Mouse (Mus musculus) CH12.LX (cell line): Measurements from ENCODE around the gene Arrb2. TPM values are rescaled to one million over a fixed set of nuclear protein-coding genes. Genes with fewer than 3 reads are reported as not detected.

Experiments
- DNase-seq: peaks from one replicate; pipeline ENCODE4 v3.0.0-alpha.2; 2013; ENCODE audit errors: extremely low read depth
- H3K27ac ChIP-seq: 2 replicates; pipeline ENCODE4 v1.5.1; 2012; ENCODE audit warnings: low read depth, mild to moderate bottlenecking, control low read depth, moderate library complexity; ENCODE audit not compliant: insufficient read depth
- H3K27me3 ChIP-seq: replicated peaks from 2 replicates; pipeline ENCODE3; 2012; ENCODE audit warnings: inconsistent platforms
- H3K36me3 ChIP-seq, 2 experiments: replicated peaks in 1 of 2; 2 replicates each; pipeline versions ENCODE3 to v1.6.1; 2012; ENCODE audit warnings: inconsistent platforms in 1 of 2, low read length in 1 of 2, mild to moderate bottlenecking in 1 of 2, mixed read lengths in 1 of 2, moderate library complexity in 1 of 2; ENCODE audit not compliant: control insufficient read depth in 1 of 2, insufficient read depth in 1 of 2
- H3K4me1 ChIP-seq, 2 experiments: 2 replicates each; pipeline ENCODE4 v1.6.1; 2012; ENCODE audit warnings: inconsistent platforms in 1 of 2, moderate library complexity in 1 of 2; ENCODE audit not compliant: insufficient read depth in 2 of 2, control insufficient read depth in 1 of 2
- H3K4me2 ChIP-seq: 2 replicates; pipeline ENCODE4 v1.6.1; 2012; ENCODE audit warnings: low read depth, mild to moderate bottlenecking, control low read depth; ENCODE audit not compliant: poor library complexity, insufficient read depth, severe bottlenecking
- H3K4me3 ChIP-seq, 3 experiments: fragments of 150-350 bp in 1 of 3; sonication (generic) in 1 of 3; replicated peaks in 1 of 3; 2 replicates each; pipeline versions ENCODE3 to v1.5.1; 2011 to 2012; ENCODE audit warnings: low read depth in 2 of 3, low read length in 2 of 3, mild to moderate bottlenecking in 2 of 3, moderate library complexity in 2 of 3, control low read depth in 1 of 3, improper control_type of control experiment in 1 of 3, inconsistent platforms in 1 of 3, mixed read lengths in 1 of 3; ENCODE audit not compliant: poor library complexity in 1 of 3
- H3K79me2 ChIP-seq: replicated peaks from 2 replicates; pipeline ENCODE4 v1.6.1; 2012; ENCODE audit warnings: mild to moderate bottlenecking, moderate library complexity; ENCODE audit not compliant: control insufficient read depth, poor library complexity, insufficient read depth, severe bottlenecking; ENCODE audit errors: extremely low read depth
- H3K9ac ChIP-seq: 2 replicates; pipeline ENCODE4 v1.6.1; 2012; ENCODE audit warnings: low read depth, mild to moderate bottlenecking, control low read depth, moderate library complexity; ENCODE audit not compliant: insufficient read depth
- H3K9me3 ChIP-seq: replicated peaks from 2 replicates; pipeline ENCODE3; 2012; ENCODE audit warnings: low read length, inconsistent platforms, mixed read lengths
- CHD1 ChIP-seq: IDR thresholded peaks from 2 replicates; pipeline ENCODE4 v1.6.1; 2012; ENCODE audit warnings: low read depth, low read length, improper control_type of control experiment, inconsistent platforms
- CHD2 ChIP-seq: IDR thresholded peaks from 2 replicates; pipeline ENCODE4 v1.6.1; 2011; ENCODE audit warnings: low read length, improper control_type of control experiment
- CTCF ChIP-seq, 2 experiments: IDR thresholded peaks in 1 of 2; conservative IDR thresholded peaks in 1 of 2; 2 replicates each; pipeline ENCODE4 v1.5.1; 2011 to 2012; ENCODE audit warnings: low read depth in 2 of 2, low read length in 2 of 2, improper control_type of control experiment in 1 of 2, inconsistent platforms in 1 of 2, mild to moderate bottlenecking in 1 of 2, moderate library complexity in 1 of 2
- E2F4 ChIP-seq: IDR thresholded peaks from 2 replicates; pipeline ENCODE4 v1.6.1; 2011; ENCODE audit warnings: low read depth, low read length, improper control_type of control experiment; ENCODE audit not compliant: insufficient replicate concordance
- ETS1 ChIP-seq: conservative IDR thresholded peaks from 2 replicates; pipeline ENCODE4 v1.6.1; 2012; ENCODE audit warnings: low read depth, mild to moderate bottlenecking, inconsistent platforms, low read length, improper control_type of control experiment, moderate library complexity
- GABPA ChIP-seq: IDR thresholded peaks from 2 replicates; pipeline ENCODE4 v1.6.1; 2012; ENCODE audit warnings: low read depth, low read length, improper control_type of control experiment, inconsistent platforms; ENCODE audit not compliant: insufficient replicate concordance
- JUN ChIP-seq: IDR thresholded peaks from 2 replicates; pipeline ENCODE4 v1.6.1; 2011; ENCODE audit warnings: low read depth, mild to moderate bottlenecking, low read length, improper control_type of control experiment, moderate library complexity; ENCODE audit not compliant: insufficient read depth
- KAT2A ChIP-seq: IDR thresholded peaks from 2 replicates; pipeline ENCODE4 v1.6.1; 2012; ENCODE audit warnings: low read length, improper control_type of control experiment, inconsistent platforms; ENCODE audit not compliant: insufficient replicate concordance
- MAFK ChIP-seq: IDR thresholded peaks from 2 replicates; pipeline ENCODE4 v1.6.1; 2011; ENCODE audit warnings: low read length, improper control_type of control experiment; ENCODE audit not compliant: insufficient replicate concordance
- MAZ ChIP-seq: IDR thresholded peaks from 2 replicates; pipeline ENCODE4 v1.6.1; 2012; ENCODE audit warnings: low read depth, mild to moderate bottlenecking, inconsistent platforms, low read length, improper control_type of control experiment, moderate library complexity
- MXI1 ChIP-seq: IDR thresholded peaks from 2 replicates; pipeline ENCODE4 v1.6.1; 2011; ENCODE audit warnings: mild to moderate bottlenecking, low read depth, low read length, improper control_type of control experiment
- MYC ChIP-seq: IDR thresholded peaks from 2 replicates; pipeline ENCODE4 v1.6.1; 2011; ENCODE audit warnings: low read depth, mild to moderate bottlenecking, improper control_type of control experiment, low read length
- POLR2AphosphoS2 ChIP-seq: IDR thresholded peaks from 2 replicates; pipeline ENCODE4 v1.6.1; 2011; ENCODE audit warnings: low read depth, low read length, improper control_type of control experiment
- SIN3A ChIP-seq: IDR thresholded peaks from 2 replicates; pipeline ENCODE4 v1.6.1; 2012; ENCODE audit warnings: low read length, improper control_type of control experiment, inconsistent platforms
- USF1 ChIP-seq: IDR thresholded peaks from 2 replicates; pipeline ENCODE4 v1.6.1; 2014; ENCODE audit warnings: low read depth, mild to moderate bottlenecking, inconsistent platforms, low read length, improper control_type of control experiment
- USF2 ChIP-seq: conservative IDR thresholded peaks from 2 replicates; pipeline ENCODE4 v1.6.1; 2011; ENCODE audit warnings: low read depth, low read length, improper control_type of control experiment
- ZC3H11A ChIP-seq: IDR thresholded peaks from 2 replicates; pipeline ENCODE4 v1.6.1; 2012; ENCODE audit warnings: low read depth, mild to moderate bottlenecking, inconsistent platforms, low read length, improper control_type of control experiment
- dilution Hi-C: fragments of 300-500 bp; cut with MboI; formaldehyde crosslinking; loops from 2 replicates; pipeline ENCODE4 v1.14.3; 2020; ENCODE audit warnings: low sequenced_read_pairs; ENCODE audit not compliant: extremely low pct_unique_long_range_greater_than_20kb, extremely low pct_ligation_motif_present
- in situ Hi-C: fragments of 300-500 bp; cut with MboI; formaldehyde crosslinking; loops from 3 replicates; pipeline ENCODE4 v1.14.3; 2019; ENCODE audit warnings: low sequenced_read_pairs, low pct_ligation_motif_present, low pct_unique_long_range_greater_than_20kb, mixed read lengths
- polyA plus RNA-seq: library from polyadenylated mRNA; unstranded; fragments of >175 nt; gene quantifications from 2 replicates; pipeline ENCODE4 v1.2.1, GENCODE M21; 2012; ENCODE audit warnings: low read depth; ENCODE audit not compliant: insufficient read length
- total RNA-seq, 2 experiments: library from RNA; depleted of rRNA; stranded (reverse); fragments of 300-350 nt in 1 of 2; fragments of >200 nt in 1 of 2; gene quantifications; 2 replicates each; pipeline ENCODE4 v1.2.3; 2012 to 2014

Gene Arrb2
- total and polyA plus RNA-seq, 3 experiments = 46.0 to 89.7 (median 60.2) TPM

DNA sequence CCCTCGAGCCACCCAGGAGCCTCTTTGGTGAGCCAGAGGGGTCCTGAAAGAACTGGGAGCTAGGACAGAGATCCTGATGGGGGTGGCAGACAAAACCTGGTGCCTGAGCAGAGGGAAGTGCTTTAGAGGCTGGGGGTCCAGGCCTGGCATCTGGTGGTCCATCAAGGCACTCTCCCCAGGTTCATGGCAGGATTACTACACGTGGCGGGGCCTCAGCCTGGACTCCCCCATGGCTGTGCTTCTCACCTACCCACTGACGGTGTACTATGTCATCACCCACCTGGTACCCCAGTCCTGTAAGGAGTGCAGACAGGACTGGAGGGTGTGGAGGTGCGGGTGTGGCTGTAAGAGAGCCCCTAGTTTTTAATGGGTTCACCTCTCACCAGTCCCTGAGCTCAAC, 31.5 kb downstream of the Arrb2 start:
- no peaks in the 10 kb centered on the region for H3K79me2 ChIP-seq
- dilution Hi-C loops (no loop called here), in situ Hi-C loops (loop anchor here (5.0 kb wide), 1 partner anchor 38 kb away; no protein-coding TSS in a partner anchor)
- H3K9ac ChIP-seq = no peak overlapping the region
- peaks cover 6% of the 10 kb centered on the region for H3K9me3 ChIP-seq
- TF ChIP-seq USF2 = no peak
- no peak for TF ChIP-seq KAT2A
- no peak for TF ChIP-seq ZC3H11A
- TF ChIP-seq E2F4 = no peak
- TF ChIP-seq SIN3A = no peak
- no peak overlapping the region for H3K4me2 ChIP-seq
- DNase-seq = no peak
- no peak overlapping the region for H3K27ac ChIP-seq
- H3K4me1 ChIP-seq = peaks cover 0 to 9% of the 10 kb centered on the region in 2 experiments; a peak in 1 of 4 replicates
- peaks cover 0 to 9% of the 10 kb centered on the region in 2 experiments for H3K36me3 ChIP-seq
- H3K27me3 ChIP-seq = no peaks in the 10 kb centered on the region
- H3K4me3 ChIP-seq = no peak overlapping the region

DNA sequence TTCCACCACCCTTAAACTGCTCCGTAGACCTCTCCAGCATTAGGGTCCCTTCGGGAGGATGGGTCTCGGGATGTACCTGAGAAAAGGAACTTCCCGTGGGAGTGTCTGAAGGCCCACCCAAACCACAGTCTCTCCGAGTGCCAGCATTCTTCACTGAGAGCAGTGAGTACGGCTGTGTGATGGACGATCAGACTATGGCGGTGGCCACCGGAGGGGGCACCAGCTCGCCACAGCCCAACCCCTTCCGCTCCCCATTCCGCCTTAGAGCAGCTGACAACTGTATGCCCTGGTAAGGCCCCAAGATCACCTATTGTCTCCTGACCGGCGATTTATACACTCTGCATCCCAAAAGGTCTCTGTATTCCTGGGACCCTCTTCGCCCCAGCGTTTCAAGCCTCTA, 32.8 kb downstream of the Arrb2 start:
- Histone ChIP-seq H3K36me3 (no peaks in the 10 kb centered on the region), H3K79me2 (no peaks in the 10 kb centered on the region), H3K9me3 (peaks cover 6% of the 10 kb centered on the region), H3K27me3 (no peaks in the 10 kb centered on the region), H3K4me1 (peaks cover 0 to 9% of the 10 kb centered on the region in 2 experiments; a peak in 1 of 4 replicates), H3K27ac (no peak overlapping the region), H3K9ac (no peak overlapping the region), H3K4me2 (no peak overlapping the region), H3K4me3 (no peak overlapping the region)
- in situ Hi-C loops = no loop called here
- TF ChIP-seq USF2 = no peak
- TF ChIP-seq JUN = no peak
- TF ChIP-seq ETS1 = no peak
- no peak for TF ChIP-seq CHD1
- TF ChIP-seq CHD2 = no peak
- TF ChIP-seq KAT2A = no peak
- dilution Hi-C loops = no loop called here
- no peak for DNase-seq

DNA sequence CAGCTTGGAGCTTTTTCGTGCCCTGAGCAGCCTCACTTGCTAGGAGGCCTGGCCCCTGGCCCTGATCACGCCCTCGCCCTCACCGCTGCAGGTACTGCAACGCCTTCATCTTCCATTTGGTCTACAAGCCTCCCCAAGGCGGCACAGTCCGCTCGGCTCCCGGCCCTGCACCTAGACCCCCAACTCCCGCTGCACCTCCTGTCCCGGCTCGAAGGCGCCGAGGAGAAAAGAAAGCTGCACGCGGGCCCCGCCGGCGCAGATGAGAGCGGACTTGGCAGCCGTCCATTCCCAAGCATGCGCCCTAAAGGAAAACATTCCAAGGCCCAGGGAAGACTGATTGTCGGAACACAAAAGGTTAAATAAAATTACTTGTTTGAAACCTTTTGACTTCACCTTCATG, 33.4 kb downstream of the Arrb2 start:
- in situ Hi-C loops = no loop called here

More for the DNA sequence above, 33.4 kb downstream of the Arrb2 start:
- no peak for DNase-seq
- Histone ChIP-seq H3K79me2 (no peaks in the 10 kb centered on the region), H3K9me3 (peaks cover 3% of the 10 kb centered on the region), H3K27me3 (no peaks in the 10 kb centered on the region), H3K27ac (no peak overlapping the region), H3K9ac (no peak overlapping the region), H3K4me1 (peaks cover 0 to 9% of the 10 kb centered on the region in 2 experiments; a peak in 1 of 4 replicates), H3K4me3 (no peak overlapping the region), H3K4me2 (no peak overlapping the region), H3K36me3 (no peaks in the 10 kb centered on the region)
- dilution Hi-C loops = no loop called here
- TF ChIP-seq USF2 = no peak
- TF ChIP-seq MYC = no peak
- no peak for TF ChIP-seq GABPA
- no peak for TF ChIP-seq MXI1
- no peak for TF ChIP-seq MAZ
- no peak for TF ChIP-seq USF1
- no peak for TF ChIP-seq POLR2AphosphoS2
- no peak for TF ChIP-seq CTCF (conservative IDR thresholded peaks at IDR 0.05 in 1 of 2, IDR thresholded peaks at IDR 0.05 in 1 of 2; ENCODE audit: low read depth in 2 of 2, low read length in 2 of 2)
- no peak for TF ChIP-seq MAFK
